Mouse (Mus musculus): Measurements from ENCODE around the gene Syndig1. TPM values are rescaled to one million over a fixed set of nuclear protein-coding genes. Genes with fewer than 3 reads are reported as not detected.

The Syndig1 gene
- polyA plus RNA-seq, 1 experiment from 2014 or later = 4.0 TPM

- no peak overlapping the region for H3K4me3 ChIP-seq (ENCODE audit: control insufficient read depth in 1 of 2, insufficient read depth in 1 of 2, low read depth in 1 of 2, low read length in 2 of 2)
- H3K9me3 ChIP-seq (ENCODE audit: control insufficient read depth, low read length) = no peaks in the 10 kb centered on the region
These were observed 58.6 kb downstream of the Syndig1 start for GRCm38 (mm10) chr2:149887634-149888033.

GRCm38 (mm10) chr2:149891647-149892046 lies 62.6 kb downstream of the Syndig1 start:
- WGBS = 62% methylated on average over 2 of the region's 2 CpGs
- no peak overlapping the region for H3K27ac ChIP-seq (replicated peaks in 1 of 2; ENCODE audit: control insufficient read depth in 1 of 2, insufficient read depth in 1 of 2, low read depth in 2 of 2, low read length in 2 of 2)
- no peaks in the 10 kb centered on the region for H3K36me3 ChIP-seq (ENCODE audit: control insufficient read depth, insufficient read depth, low read length)
- no peaks in the 10 kb centered on the region for H3K27me3 ChIP-seq (ENCODE audit: control insufficient read depth, insufficient read depth, low read length)
- H3K9ac ChIP-seq (ENCODE audit: low read length) = no peak overlapping the region
- no peak for ATAC-seq (ENCODE audit: insufficient number of reproducible peaks, insufficient read depth, low FRiP score, low read depth)
- H3K4me1 ChIP-seq (ENCODE audit: control insufficient read depth in 2 of 2, insufficient read depth in 2 of 2, low read length in 2 of 2) = no peaks in the 10 kb centered on the region
- H3K9me3 ChIP-seq (ENCODE audit: control insufficient read depth, low read length) = no peaks in the 10 kb centered on the region
- H3K4me3 ChIP-seq (ENCODE audit: control insufficient read depth in 1 of 2, insufficient read depth in 1 of 2, low read depth in 1 of 2, low read length in 2 of 2) = no peak overlapping the region
- no peak overlapping the region for H3K4me2 ChIP-seq (ENCODE audit: low read length)

More at GRCm38 (mm10) chr2:149887634-149888033, 58.6 kb downstream of the Syndig1 start:
- no peaks in the 10 kb centered on the region for H3K27me3 ChIP-seq (ENCODE audit: control insufficient read depth, insufficient read depth, low read length)
- no peak overlapping the region for H3K27ac ChIP-seq (replicated peaks in 1 of 2; ENCODE audit: control insufficient read depth in 1 of 2, insufficient read depth in 1 of 2, low read depth in 2 of 2, low read length in 2 of 2)
- no peaks in the 10 kb centered on the region for H3K36me3 ChIP-seq (ENCODE audit: control insufficient read depth, insufficient read depth, low read length)
- H3K4me2 ChIP-seq (ENCODE audit: low read length) = no peak overlapping the region
- ATAC-seq (ENCODE audit: insufficient number of reproducible peaks, insufficient read depth, low FRiP score, low read depth) = no peak
- no peaks in the 10 kb centered on the region for H3K4me1 ChIP-seq (ENCODE audit: control insufficient read depth in 2 of 2, insufficient read depth in 2 of 2, low read length in 2 of 2)
- no peak overlapping the region for H3K9ac ChIP-seq (ENCODE audit: low read length)

GRCm38 (mm10) chr2:149896337-149896736 lies 67.3 kb downstream of the Syndig1 start:
- Histone ChIP-seq H3K4me2 (ENCODE audit: low read length) (no peak overlapping the region), H3K27me3 (ENCODE audit: control insufficient read depth, insufficient read depth, low read length) (no peaks in the 10 kb centered on the region), H3K4me1 (ENCODE audit: control insufficient read depth in 2 of 2, insufficient read depth in 2 of 2, low read length in 2 of 2) (no peaks in the 10 kb centered on the region), H3K27ac (replicated peaks in 1 of 2; ENCODE audit: control insufficient read depth in 1 of 2, insufficient read depth in 1 of 2, low read depth in 2 of 2, low read length in 2 of 2) (no peak overlapping the region), H3K36me3 (ENCODE audit: control insufficient read depth, insufficient read depth, low read length) (no peaks in the 10 kb centered on the region), H3K4me3 (ENCODE audit: control insufficient read depth in 1 of 2, insufficient read depth in 1 of 2, low read depth in 1 of 2, low read length in 2 of 2) (no peak overlapping the region), H3K9ac (ENCODE audit: low read length) (no peak overlapping the region), H3K9me3 (ENCODE audit: control insufficient read depth, low read length) (no peaks in the 10 kb centered on the region)
- no peak for ATAC-seq (ENCODE audit: insufficient number of reproducible peaks, insufficient read depth, low FRiP score, low read depth)
- WGBS = 76% methylated on average over 2 of the region's 2 CpGs

GRCm38 (mm10) chr2:149899615-149900014 lies 70.6 kb downstream of the Syndig1 start:
- H3K4me1 ChIP-seq (ENCODE audit: control insufficient read depth in 2 of 2, insufficient read depth in 2 of 2, low read length in 2 of 2) = no peaks in the 10 kb centered on the region
- H3K9me3 ChIP-seq (ENCODE audit: control insufficient read depth, low read length) = no peaks in the 10 kb centered on the region
- H3K27me3 ChIP-seq (ENCODE audit: control insufficient read depth, insufficient read depth, low read length) = no peaks in the 10 kb centered on the region
- 90% methylated on average over 9 of the region's 9 CpGs for WGBS
- H3K27ac ChIP-seq (replicated peaks in 1 of 2; ENCODE audit: control insufficient read depth in 1 of 2, insufficient read depth in 1 of 2, low read depth in 2 of 2, low read length in 2 of 2) = no peak overlapping the region
- H3K4me2 ChIP-seq (ENCODE audit: low read length) = no peak overlapping the region
- no peak overlapping the region for H3K9ac ChIP-seq (ENCODE audit: low read length)
- ATAC-seq (ENCODE audit: insufficient number of reproducible peaks, insufficient read depth, low FRiP score, low read depth) = no peak
- no peak overlapping the region for H3K4me3 ChIP-seq (ENCODE audit: control insufficient read depth in 1 of 2, insufficient read depth in 1 of 2, low read depth in 1 of 2, low read length in 2 of 2)
- H3K36me3 ChIP-seq (ENCODE audit: control insufficient read depth, insufficient read depth, low read length) = no peaks in the 10 kb centered on the region

DNA sequence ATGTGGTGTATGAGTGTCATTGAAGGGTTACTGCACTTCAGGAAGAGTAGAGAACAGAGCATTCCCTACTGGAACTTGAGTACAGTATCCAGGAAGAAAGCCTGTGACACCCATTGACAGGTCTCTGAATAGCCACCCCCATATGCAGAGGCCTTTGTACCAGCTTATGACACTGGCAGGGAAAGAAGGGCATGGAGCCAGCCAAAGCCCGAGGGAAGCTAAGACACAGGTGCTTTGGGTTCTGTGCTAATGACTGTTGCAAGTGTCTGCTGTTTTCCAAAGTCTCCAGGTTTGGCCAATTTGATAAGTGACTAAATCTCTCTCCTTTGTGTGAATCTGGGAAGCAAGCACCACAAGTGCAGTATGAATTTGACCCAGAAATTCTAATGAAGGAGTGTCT lies 71.6 kb downstream of the Syndig1 start:
- ATAC-seq (ENCODE audit: insufficient number of reproducible peaks, insufficient read depth, low FRiP score, low read depth) = no peak
- H3K27me3 ChIP-seq (ENCODE audit: control insufficient read depth, insufficient read depth, low read length) = no peaks in the 10 kb centered on the region
- WGBS = 68% methylated on average over 1 of the region's 1 CpGs

GRCm38 (mm10) chr2:149904405-149904804 lies 75.4 kb downstream of the Syndig1 start:
- ATAC-seq (ENCODE audit: insufficient number of reproducible peaks, insufficient read depth, low FRiP score, low read depth) = no peak
- H3K27me3 ChIP-seq (ENCODE audit: control insufficient read depth, insufficient read depth, low read length) = no peaks in the 10 kb centered on the region
- H3K4me1 ChIP-seq (ENCODE audit: control insufficient read depth in 2 of 2, insufficient read depth in 2 of 2, low read length in 2 of 2) = no peaks in the 10 kb centered on the region
- no peaks in the 10 kb centered on the region for H3K36me3 ChIP-seq (ENCODE audit: control insufficient read depth, insufficient read depth, low read length)
- H3K4me2 ChIP-seq (ENCODE audit: low read length) = no peak overlapping the region
- H3K4me3 ChIP-seq (ENCODE audit: control insufficient read depth in 1 of 2, insufficient read depth in 1 of 2, low read depth in 1 of 2, low read length in 2 of 2) = no peak overlapping the region
- no peak overlapping the region for H3K27ac ChIP-seq (replicated peaks in 1 of 2; ENCODE audit: control insufficient read depth in 1 of 2, insufficient read depth in 1 of 2, low read depth in 2 of 2, low read length in 2 of 2)
- 74% methylated on average over 1 of the region's 1 CpGs for WGBS
- no peaks in the 10 kb centered on the region for H3K9me3 ChIP-seq (ENCODE audit: control insufficient read depth, low read length)
- no peak overlapping the region for H3K9ac ChIP-seq (ENCODE audit: low read length)

More for the DNA sequence above, 71.6 kb downstream of the Syndig1 start:
- H3K36me3 ChIP-seq (ENCODE audit: control insufficient read depth, insufficient read depth, low read length) = no peaks in the 10 kb centered on the region
- no peak overlapping the region for H3K4me3 ChIP-seq (ENCODE audit: control insufficient read depth in 1 of 2, insufficient read depth in 1 of 2, low read depth in 1 of 2, low read length in 2 of 2)
- no peaks in the 10 kb centered on the region for H3K9me3 ChIP-seq (ENCODE audit: control insufficient read depth, low read length)
- no peaks in the 10 kb centered on the region for H3K4me1 ChIP-seq (ENCODE audit: control insufficient read depth in 2 of 2, insufficient read depth in 2 of 2, low read length in 2 of 2)
- H3K27ac ChIP-seq (replicated peaks in 1 of 2; ENCODE audit: control insufficient read depth in 1 of 2, insufficient read depth in 1 of 2, low read depth in 2 of 2, low read length in 2 of 2) = no peak overlapping the region
- H3K9ac ChIP-seq (ENCODE audit: low read length) = no peak overlapping the region
- no peak overlapping the region for H3K4me2 ChIP-seq (ENCODE audit: low read length)

DNA sequence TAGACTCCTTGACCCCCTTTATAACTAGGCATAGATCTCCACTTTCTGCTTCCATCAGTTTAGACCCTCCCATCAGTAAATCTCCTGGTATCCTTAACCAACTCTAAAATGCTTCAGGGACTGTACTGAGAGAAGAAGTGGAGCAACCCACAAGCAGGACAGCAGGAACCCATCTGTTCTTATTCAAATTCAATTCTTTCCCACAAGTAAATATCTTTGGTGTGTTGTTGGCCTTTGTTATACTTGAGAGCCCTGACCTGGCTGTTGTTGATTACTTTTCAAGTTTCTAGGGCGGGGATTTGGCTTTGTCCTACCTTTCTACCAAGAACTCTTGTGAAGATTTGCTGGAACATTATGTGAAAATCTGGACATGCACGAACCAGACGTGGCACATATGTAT lies 77.7 kb downstream of the Syndig1 start:
- WGBS = 81% methylated on average over 3 of the region's 3 CpGs
- no peaks in the 10 kb centered on the region for H3K9me3 ChIP-seq (ENCODE audit: control insufficient read depth, low read length)
- no peaks in the 10 kb centered on the region for H3K36me3 ChIP-seq (ENCODE audit: control insufficient read depth, insufficient read depth, low read length)
- H3K4me1 ChIP-seq (ENCODE audit: control insufficient read depth in 2 of 2, insufficient read depth in 2 of 2, low read length in 2 of 2) = no peaks in the 10 kb centered on the region
- no peak overlapping the region for H3K4me3 ChIP-seq (ENCODE audit: control insufficient read depth in 1 of 2, insufficient read depth in 1 of 2, low read depth in 1 of 2, low read length in 2 of 2)
- ATAC-seq (ENCODE audit: insufficient number of reproducible peaks, insufficient read depth, low FRiP score, low read depth) = no peak
- H3K27ac ChIP-seq (replicated peaks in 1 of 2; ENCODE audit: control insufficient read depth in 1 of 2, insufficient read depth in 1 of 2, low read depth in 2 of 2, low read length in 2 of 2) = no peak overlapping the region
- H3K4me2 ChIP-seq (ENCODE audit: low read length) = no peak overlapping the region
- H3K27me3 ChIP-seq (ENCODE audit: control insufficient read depth, insufficient read depth, low read length) = no peaks in the 10 kb centered on the region
- no peak overlapping the region for H3K9ac ChIP-seq (ENCODE audit: low read length)

DNA sequence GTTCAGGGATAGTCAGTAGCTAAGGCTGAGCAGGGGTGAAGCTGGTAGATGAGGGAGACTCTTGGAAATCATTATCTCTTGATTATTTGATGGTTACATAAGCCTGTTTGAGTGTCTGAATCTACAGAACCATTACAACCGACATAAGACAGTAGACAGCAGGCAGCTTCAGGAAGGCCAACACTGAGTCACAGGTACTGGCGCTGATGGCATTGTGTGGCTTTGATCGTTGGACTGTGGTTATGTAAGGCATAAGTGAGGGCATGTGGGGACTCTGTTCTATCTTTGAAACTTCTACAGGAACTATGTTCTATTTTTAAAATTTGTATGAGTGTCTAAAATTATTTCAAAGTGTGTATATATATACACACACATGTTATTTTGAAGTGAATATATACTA lies 88.2 kb downstream of the Syndig1 start:
- Histone ChIP-seq H3K36me3 (ENCODE audit: control insufficient read depth, insufficient read depth, low read length) (no peaks in the 10 kb centered on the region), H3K4me2 (ENCODE audit: low read length) (no peak overlapping the region)
- WGBS = 72% methylated on average over 3 of the region's 3 CpGs

More for the DNA sequence above, 88.2 kb downstream of the Syndig1 start:
- no peak overlapping the region for H3K27ac ChIP-seq (replicated peaks in 1 of 2; ENCODE audit: control insufficient read depth in 1 of 2, insufficient read depth in 1 of 2, low read depth in 2 of 2, low read length in 2 of 2)
- no peaks in the 10 kb centered on the region for H3K4me1 ChIP-seq (ENCODE audit: control insufficient read depth in 2 of 2, insufficient read depth in 2 of 2, low read length in 2 of 2)
- no peaks in the 10 kb centered on the region for H3K9me3 ChIP-seq (ENCODE audit: control insufficient read depth, low read length)
- H3K9ac ChIP-seq (ENCODE audit: low read length) = no peak overlapping the region
- no peaks in the 10 kb centered on the region for H3K27me3 ChIP-seq (ENCODE audit: control insufficient read depth, insufficient read depth, low read length)
- H3K4me3 ChIP-seq (ENCODE audit: control insufficient read depth in 1 of 2, insufficient read depth in 1 of 2, low read depth in 1 of 2, low read length in 2 of 2) = no peak overlapping the region
- ATAC-seq (ENCODE audit: insufficient number of reproducible peaks, insufficient read depth, low FRiP score, low read depth) = no peak
